Mouse (Mus musculus) adrenal gland, adult 8-10 months (tissue): ENCODE data around the gene Psg16. TPM values are rescaled to one million over a fixed set of nuclear protein-coding genes. Genes with fewer than 3 reads are reported as not detected.
A peak's percentile ranks its signal among the peaks of the same experiment; 100 is the strongest.
"Not testable (repeated sequence)": the region's sequence is repeated elsewhere in the genome, so short reads cannot be mapped to it uniquely, and the experiment has no call there.

ENCODE experiments used
- DNase-seq: peaks from one replicate; pipeline ENCODE4 v3.0.0; 2022
- total RNA-seq, 4 experiments: library from RNA; stranded (reverse); gene quantifications; 2 replicates each; pipeline ENCODE4 v1.2.4; 2022

Psg16 gene
- total RNA-seq, 4 experiments from 2014 or later: 0.10 to 0.51 (median 0.43) TPM

- peak; percentile 75 for DNase-seq
These were observed 17.7 kb upstream of the Psg16 start for GRCm38 (mm10) chr7:17056081-17056581.

GRCm38 (mm10) chr7:17056601-17057523, 17.0 kb upstream of the Psg16 start:
- DNase-seq: no peak

GRCm38 (mm10) chr7:17058071-17058689, 15.7 kb upstream of the Psg16 start:
- DNase-seq: peak; percentile 69

GRCm38 (mm10) chr7:17058816-17059462, 14.9 kb upstream of the Psg16 start:
- DNase-seq: no peak

- DNase-seq: no peak
These were observed 14.4 kb upstream of the Psg16 start for GRCm38 (mm10) chr7:17059463-17059844.

GRCm38 (mm10) chr7:17060031-17060781, 13.6 kb upstream of the Psg16 start:
- peak; percentile 90 for DNase-seq

GRCm38 (mm10) chr7:17060782-17061605, 12.8 kb upstream of the Psg16 start:
- no peak for DNase-seq

GRCm38 (mm10) chr7:17062389-17062788, 11.5 kb upstream of the Psg16 start, which contains the start of gene Hif3a:
Hif3a (minus strand) TSS chr7:17062427.
- DNase-seq: no peak

- DNase-seq: no peak
These were observed 11.0 kb upstream of the Psg16 start for GRCm38 (mm10) chr7:17062845-17063244.

- DNase-seq: no peak
These were observed 8.2 kb upstream of the Psg16 start for GRCm38 (mm10) chr7:17065620-17066019.

- no peak for DNase-seq
These were observed 7.4 kb upstream of the Psg16 start for GRCm38 (mm10) chr7:17066412-17066811.

- DNase-seq: no peak
These were observed 6.8 kb upstream of the Psg16 start for GRCm38 (mm10) chr7:17067000-17067399.

- not testable (repeated sequence) for DNase-seq
These were observed 6.2 kb upstream of the Psg16 start for GRCm38 (mm10) chr7:17067651-17068050.

GRCm38 (mm10) chr7:17073513-17073903, 332 bp upstream of the Psg16 start:
- no peak for DNase-seq

- DNase-seq: no peak
These were observed 2.7 kb downstream of the Psg16 start for GRCm38 (mm10) chr7:17076542-17076941.

GRCm38 (mm10) chr7:17078076-17078654, 4.3 kb downstream of the Psg16 start:
- DNase-seq: no peak

GRCm38 (mm10) chr7:17082766-17083165, 8.9 kb downstream of the Psg16 start:
- no peak for DNase-seq

- DNase-seq: peak; percentile 30
These were observed 13.9 kb downstream of the Psg16 start for GRCm38 (mm10) chr7:17087731-17088130.

GRCm38 (mm10) chr7:17090058-17090585, 16.3 kb downstream of the Psg16 start:
- DNase-seq: peak; percentile 48

- no peak for DNase-seq
These were observed 17.4 kb downstream of the Psg16 start for GRCm38 (mm10) chr7:17091280-17091679.

- DNase-seq: peak; percentile 50
These were observed 27.8 kb downstream of the Psg16 start for GRCm38 (mm10) chr7:17101631-17102030.
